Mouse (Mus musculus) forebrain, embryonic 10.5 days (tissue): ENCODE measurements at regions not wholly inside any gene's neighbourhood (a gene's known extent, or its start where the extent isn't known, plus 50 kb on each side); places are given as distances from the start of the nearest gene placed in this dataset.
A peak's percentile ranks its signal among the peaks of the same experiment; 100 is the strongest.

Experiments
- DNase-seq: peaks from one replicate; pipeline ENCODE4 v3.0.0-alpha.2; 2017; ENCODE audit warnings: low spot score; ENCODE audit errors: extremely low spot score
- H3K27ac ChIP-seq: fragments of 300-500 bp; sonication (generic); 2 replicates; pipeline ENCODE4 v1.5.1; 2016; ENCODE audit warnings: mild to moderate bottlenecking
- H3K27me3 ChIP-seq: fragments of 300-500 bp; sonication (generic); 2 replicates; pipeline ENCODE4 v1.6.1; 2016; ENCODE audit warnings: mild to moderate bottlenecking; ENCODE audit not compliant: poor library complexity, severe bottlenecking
- H3K36me3 ChIP-seq: fragments of 300-500 bp; sonication (generic); replicated peaks from 2 replicates; pipeline ENCODE4 v1.6.1; 2016; ENCODE audit warnings: mild to moderate bottlenecking, moderate library complexity
- H3K4me1 ChIP-seq: fragments of 300-500 bp; sonication (generic); 2 replicates; pipeline ENCODE4 v1.6.1; 2016
- H3K4me3 ChIP-seq: fragments of 300-500 bp; sonication (generic); 2 replicates; pipeline ENCODE4 v1.5.1; 2016; ENCODE audit warnings: mild to moderate bottlenecking, moderate library complexity
- H3K9me3 ChIP-seq: fragments of 300-500 bp; sonication (generic); 2 replicates; pipeline ENCODE4 v1.6.1; 2016; ENCODE audit warnings: mild to moderate bottlenecking, moderate library complexity
- WGBS: fragments of 180-500 bp; shearing (Covaris S2); methylation state at CpG from one replicate; pipeline ENCODE4 v1.1.7; 2016; 5-methylcytosine and 5-hydroxymethylcytosine counted together

DNA sequence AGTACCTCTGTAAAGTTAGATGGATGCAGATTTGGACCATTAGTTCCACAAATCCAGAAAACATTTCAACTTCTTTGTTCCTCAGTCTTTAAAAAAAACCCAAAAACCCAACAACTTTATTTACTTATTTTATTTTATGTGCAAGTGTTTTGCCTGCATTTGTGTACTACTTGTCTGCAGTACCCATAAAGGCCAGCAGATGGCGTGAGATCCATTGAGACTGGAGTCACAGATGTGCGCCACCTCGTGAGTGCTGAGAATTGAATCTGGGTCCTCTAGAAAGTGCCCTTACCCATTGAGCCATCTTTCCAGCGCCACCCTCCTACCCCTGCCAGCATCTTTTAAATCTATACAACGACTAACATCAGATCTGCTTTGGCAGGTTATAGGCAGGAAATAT lies 53.0 kb downstream of the Gm12689 start:
- no peak overlapping the region for H3K4me3 ChIP-seq
- peaks cover 6% of the 10 kb centered on the region; the same call in 1 of the 2 replicates for H3K9me3 ChIP-seq
- no peak overlapping the region for H3K27ac ChIP-seq
- peaks cover 15% of the 10 kb centered on the region for H3K4me1 ChIP-seq
- H3K36me3 ChIP-seq = no peaks in the 10 kb centered on the region
- WGBS = 63% methylated on average over 5 of the region's 5 CpGs
- no peak for DNase-seq
- H3K27me3 ChIP-seq = peaks cover 60% of the 10 kb centered on the region

GRCm38 (mm10) chr4:99353122-99353774 lies 57.5 kb downstream of the Gm12689 start:
- Histone ChIP-seq H3K9me3 (peaks cover 6% of the 10 kb centered on the region; the same call in 1 of the 2 replicates), H3K4me3 (no peak overlapping the region), H3K27me3 (peaks cover 56% of the 10 kb centered on the region), H3K4me1 (peaks cover 32% of the 10 kb centered on the region), H3K27ac (no peak overlapping the region), H3K36me3 (no peaks in the 10 kb centered on the region)
- no peak for DNase-seq
- WGBS = 19% methylated on average over 8 of the region's 8 CpGs

DNA sequence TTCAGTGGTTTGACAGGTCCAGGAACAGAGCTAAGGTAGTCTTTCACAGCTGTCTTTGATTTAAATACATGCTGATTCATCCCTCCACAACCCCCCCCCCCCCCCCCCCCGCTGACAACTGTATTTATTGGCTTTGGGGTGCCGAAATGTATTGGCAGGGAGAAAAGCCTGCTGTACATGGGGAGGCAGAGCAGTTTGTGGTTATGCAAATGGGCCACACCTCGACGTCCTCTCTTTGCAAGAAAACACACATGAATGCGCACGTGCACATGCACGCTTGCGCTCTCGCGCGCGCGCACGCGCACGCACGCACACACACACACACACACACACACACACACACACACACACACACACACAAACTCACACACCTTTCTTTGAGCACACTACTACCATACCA lies 58.5 kb downstream of the Gm12689 start:
- no peak for DNase-seq
- H3K36me3 ChIP-seq = no peaks in the 10 kb centered on the region
- H3K9me3 ChIP-seq = no peaks in the 10 kb centered on the region
- 49% methylated on average over 17 of the region's 17 CpGs for WGBS
- H3K4me1 ChIP-seq = peaks cover 32% of the 10 kb centered on the region
- H3K27ac ChIP-seq = no peak overlapping the region
- H3K27me3 ChIP-seq = peaks cover 56% of the 10 kb centered on the region
- H3K4me3 ChIP-seq = peak overlapping the region; percentile 31

GRCm38 (mm10) chr4:99354835-99355234 lies 59.1 kb downstream of the Gm12689 start:
- H3K36me3 ChIP-seq = no peaks in the 10 kb centered on the region
- no peak overlapping the region for H3K27ac ChIP-seq
- peaks cover 32% of the 10 kb centered on the region for H3K4me1 ChIP-seq
- no peaks in the 10 kb centered on the region for H3K9me3 ChIP-seq
- DNase-seq = no peak
- peaks cover 55% of the 10 kb centered on the region for H3K27me3 ChIP-seq
- WGBS = 30% methylated on average over 9 of the region's 9 CpGs
- H3K4me3 ChIP-seq = peak overlapping the region; percentile 31; the same call in 1 of the 2 replicates

GRCm38 (mm10) chr4:99368036-99368435 lies 72.3 kb downstream of the Gm12689 start:
- Histone ChIP-seq H3K27ac (no peak overlapping the region), H3K27me3 (peaks cover 43% of the 10 kb centered on the region), H3K9me3 (no peaks in the 10 kb centered on the region), H3K4me3 (no peak overlapping the region), H3K4me1 (no peaks in the 10 kb centered on the region), H3K36me3 (no peaks in the 10 kb centered on the region)
- 90% methylated on average over 9 of the region's 9 CpGs for WGBS
- DNase-seq = no peak

- 91% methylated on average over 5 of the region's 5 CpGs for WGBS
- no peak for DNase-seq
Measured at GRCm38 (mm10) chr4:99371162-99371561, 75.5 kb downstream of the Gm12689 start.

DNA sequence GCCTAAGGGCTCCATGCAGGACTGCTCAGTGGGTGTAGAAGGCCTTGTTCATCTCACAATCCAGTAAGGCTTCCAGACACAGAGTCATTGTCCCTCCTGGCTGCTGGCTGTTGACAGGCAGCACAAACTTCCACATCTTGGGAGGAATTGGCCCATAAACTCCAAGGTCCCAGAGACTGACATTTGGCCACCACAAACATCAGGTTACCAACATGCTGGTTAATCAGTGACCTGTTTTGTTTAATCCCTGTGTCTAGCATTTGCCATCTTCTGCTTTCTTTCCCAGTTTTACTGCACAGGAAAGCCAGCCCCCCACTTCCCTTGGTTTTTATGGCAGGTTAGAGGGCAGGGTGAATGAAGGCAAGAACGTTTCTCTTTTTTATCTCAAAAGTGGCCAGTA lies 80.5 kb downstream of the Gm12689 start:
- DNase-seq = no peak
- no peaks in the 10 kb centered on the region for H3K9me3 ChIP-seq
- peaks cover 95% of the 10 kb centered on the region for H3K27me3 ChIP-seq
- no peak overlapping the region for H3K4me3 ChIP-seq
- no peak overlapping the region for H3K27ac ChIP-seq
- H3K4me1 ChIP-seq = peaks cover 44% of the 10 kb centered on the region
- no peaks in the 10 kb centered on the region for H3K36me3 ChIP-seq
- WGBS = 38% methylated on average over 1 of the region's 1 CpGs

More at GRCm38 (mm10) chr4:99371162-99371561, 75.5 kb downstream of the Gm12689 start:
- H3K27ac ChIP-seq = no peak overlapping the region
- H3K27me3 ChIP-seq = peaks cover 64% of the 10 kb centered on the region
- peaks cover 16% of the 10 kb centered on the region for H3K4me1 ChIP-seq
- H3K9me3 ChIP-seq = no peaks in the 10 kb centered on the region
- H3K36me3 ChIP-seq = no peaks in the 10 kb centered on the region
- H3K4me3 ChIP-seq = no peak overlapping the region

GRCm38 (mm10) chr4:99376911-99377310 lies 81.2 kb downstream of the Gm12689 start:
- Histone ChIP-seq H3K4me3 (no peak overlapping the region), H3K9me3 (no peaks in the 10 kb centered on the region), H3K27me3 (peaks cover 97% of the 10 kb centered on the region), H3K27ac (no peak overlapping the region), H3K36me3 (no peaks in the 10 kb centered on the region), H3K4me1 (peaks cover 44% of the 10 kb centered on the region)
- WGBS = 12% methylated on average over 9 of the region's 9 CpGs
- peak; percentile 42 for DNase-seq

DNA sequence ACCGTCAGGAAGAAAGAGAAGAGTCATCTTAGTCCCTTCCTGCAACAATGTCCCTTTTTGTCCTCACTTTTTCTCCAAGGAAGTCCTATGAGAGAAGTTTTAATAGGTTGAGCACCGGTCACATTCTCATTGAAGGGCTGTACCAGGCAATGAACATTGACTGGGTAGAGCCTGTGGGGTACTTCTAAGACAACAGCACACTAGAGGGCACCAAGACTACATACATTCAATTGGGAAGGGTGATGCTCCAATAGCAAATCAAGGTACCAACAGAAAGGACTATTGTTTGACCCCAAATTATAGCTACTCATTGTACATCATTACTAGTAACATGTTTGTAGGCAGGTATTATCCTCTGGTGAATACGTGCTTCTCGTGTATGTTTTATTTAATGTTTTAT lies 84.3 kb downstream of the Gm12689 start:
- no peak for DNase-seq
- 84% methylated on average over 4 of the region's 4 CpGs for WGBS
- peaks cover 100% of the 10 kb centered on the region for H3K27me3 ChIP-seq

GRCm38 (mm10) chr4:99385381-99385780 lies 89.7 kb downstream of the Gm12689 start:
- Histone ChIP-seq H3K4me3 (no peak overlapping the region), H3K4me1 (peaks cover 19% of the 10 kb centered on the region), H3K36me3 (no peaks in the 10 kb centered on the region), H3K27me3 (peaks cover 71% of the 10 kb centered on the region), H3K9me3 (peaks cover 3% of the 10 kb centered on the region; the same call in 1 of the 2 replicates), H3K27ac (peak overlapping the region; percentile 1; the same call in 1 of the 2 replicates)
- peak; percentile 52 for DNase-seq
- 3% methylated on average over 8 of the region's 8 CpGs for WGBS

More for the DNA sequence above, 84.3 kb downstream of the Gm12689 start:
- no peak overlapping the region for H3K27ac ChIP-seq
- peaks cover 42% of the 10 kb centered on the region for H3K4me1 ChIP-seq
- H3K4me3 ChIP-seq = no peak overlapping the region
- no peaks in the 10 kb centered on the region for H3K9me3 ChIP-seq
- H3K36me3 ChIP-seq = no peaks in the 10 kb centered on the region

GRCm38 (mm10) chr4:99389428-99389827 lies 93.7 kb downstream of the Gm12689 start:
- no peak overlapping the region for H3K27ac ChIP-seq
- DNase-seq = no peak
- 61% methylated on average over 1 of the region's 1 CpGs for WGBS
- H3K4me3 ChIP-seq = no peak overlapping the region
- peaks cover 19% of the 10 kb centered on the region for H3K4me1 ChIP-seq
- H3K9me3 ChIP-seq = peaks cover 9% of the 10 kb centered on the region; the same call in 1 of the 2 replicates
- no peaks in the 10 kb centered on the region for H3K36me3 ChIP-seq
- H3K27me3 ChIP-seq = peaks cover 32% of the 10 kb centered on the region

DNA sequence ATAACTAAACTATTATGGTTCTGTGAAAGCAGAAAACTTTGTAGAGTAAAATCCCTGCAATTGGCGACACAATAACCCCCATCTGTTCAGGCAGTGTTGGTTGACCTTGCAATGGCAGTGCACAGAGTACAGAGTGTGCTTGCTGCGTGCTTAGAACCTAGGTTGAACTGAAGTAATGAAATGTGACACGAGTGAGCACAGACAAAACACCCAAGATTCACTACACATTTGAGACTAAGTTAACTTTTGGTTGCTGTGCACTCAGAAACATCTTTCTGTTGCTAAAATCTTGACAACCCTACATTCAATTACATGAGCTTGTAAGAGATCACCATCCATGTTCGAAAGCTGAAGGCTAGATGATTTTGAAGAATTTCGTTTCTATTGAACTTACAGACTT lies 97.3 kb downstream of the Gm12689 start:
- no peak for DNase-seq
- no peak overlapping the region for H3K4me3 ChIP-seq
- WGBS = 87% methylated on average over 5 of the region's 5 CpGs
- H3K36me3 ChIP-seq = no peaks in the 10 kb centered on the region
- H3K27ac ChIP-seq = no peak overlapping the region
- peaks cover 6% of the 10 kb centered on the region; the same call in 1 of the 2 replicates for H3K9me3 ChIP-seq
- no peaks in the 10 kb centered on the region for H3K4me1 ChIP-seq
- H3K27me3 ChIP-seq = peaks cover 24% of the 10 kb centered on the region; the same call in 1 of the 2 replicates

DNA sequence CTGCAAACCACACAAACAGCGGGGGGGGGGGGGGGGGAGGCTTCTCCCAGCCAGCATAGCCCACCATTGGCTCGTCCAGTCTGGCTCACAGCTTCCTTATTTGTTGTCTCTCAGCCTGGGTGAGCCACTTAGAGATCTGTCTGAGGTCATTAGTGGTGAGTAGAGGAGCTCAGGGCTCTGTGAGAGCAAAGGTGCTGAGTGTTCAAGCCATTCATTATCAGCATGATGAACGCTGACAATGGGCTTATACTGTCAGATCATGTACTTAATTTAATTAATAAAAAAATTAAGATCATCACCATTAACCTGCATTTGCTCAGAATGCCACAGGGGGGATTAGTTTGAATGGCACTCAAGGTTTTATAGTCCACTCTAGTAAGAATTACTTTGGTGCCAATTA lies 98.5 kb downstream of the Gm12689 start:
- Histone ChIP-seq H3K9me3 (peaks cover 6% of the 10 kb centered on the region; the same call in 1 of the 2 replicates), H3K36me3 (no peaks in the 10 kb centered on the region), H3K27me3 (peaks cover 16% of the 10 kb centered on the region; the same call in 1 of the 2 replicates), H3K4me3 (no peak overlapping the region), H3K27ac (no peak overlapping the region), H3K4me1 (no peaks in the 10 kb centered on the region)
- WGBS = 61% methylated on average over 3 of the region's 3 CpGs
- no peak for DNase-seq
